Mouse (Mus musculus): ENCODE measurements around the gene Arap1. TPM values are rescaled to one million over a fixed set of nuclear protein-coding genes. Genes with fewer than 3 reads are reported as not detected.

The Arap1 gene
- polyA plus RNA-seq, 1 experiment from 2014 or later: 6.2 TPM

DNA sequence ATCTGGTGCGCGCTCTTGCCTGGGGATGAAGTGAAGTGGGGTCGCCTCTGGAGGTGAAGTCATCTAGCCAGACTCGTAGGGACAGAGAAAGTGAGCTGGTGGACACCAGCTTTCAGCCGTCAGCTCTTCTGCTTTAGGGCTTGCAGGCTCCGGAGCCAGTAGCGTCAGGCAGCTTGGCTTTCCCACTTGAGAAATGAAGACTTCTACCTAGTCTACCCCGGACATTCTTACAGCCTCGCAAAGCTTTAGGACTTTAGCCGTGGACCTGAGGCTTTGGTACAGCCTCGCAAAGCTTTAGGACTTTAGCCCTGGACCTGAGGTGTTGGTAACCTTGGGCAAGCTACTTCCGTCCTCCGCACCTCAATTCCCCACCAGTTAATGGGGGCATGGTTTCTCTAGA, 445 bp downstream of the Arap1 start:
- H3K27me3 ChIP-seq: peaks cover 12% of the 10 kb centered on the region
- H3K4me3 ChIP-seq (replicated peaks): peak overlapping the region; percentile 53
- ATAC-seq: peak; percentile 21; the same call in 1 of the 2 replicates
- H3K4me1 ChIP-seq (replicated peaks): peaks cover 13% of the 10 kb centered on the region
- H3K4me2 ChIP-seq (replicated peaks): peak overlapping the region; percentile 92
- H3K36me3 ChIP-seq: no peaks in the 10 kb centered on the region
- 7% methylated on average over 13 of the region's 13 CpGs for WGBS
- no peak overlapping the region for H3K27ac ChIP-seq
- H3K9ac ChIP-seq (replicated peaks): peak overlapping the region; percentile 64
- H3K9me3 ChIP-seq: no peaks in the 10 kb centered on the region

DNA sequence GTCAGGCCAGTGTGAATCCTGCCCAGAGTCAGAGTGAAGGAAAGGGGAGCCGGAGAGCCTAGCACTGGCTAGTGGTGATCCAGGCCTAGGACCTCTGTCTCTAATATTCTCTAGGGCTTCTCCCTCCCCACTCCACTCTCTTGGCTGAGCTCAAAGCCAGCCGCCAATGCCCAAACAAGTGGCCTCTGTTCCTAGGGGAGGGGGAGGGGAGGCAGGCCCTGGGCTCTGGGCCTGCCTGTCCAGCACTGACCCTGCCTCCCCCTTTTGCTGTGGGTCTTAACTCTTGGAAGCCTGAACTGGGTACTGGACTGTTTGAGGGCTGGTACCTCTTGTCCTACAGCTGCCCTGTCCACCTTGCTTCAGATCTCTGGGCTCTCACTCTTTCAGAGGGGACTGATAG, 2.0 kb downstream of the Arap1 start:
- no peaks in the 10 kb centered on the region for H3K36me3 ChIP-seq
- H3K9me3 ChIP-seq: no peaks in the 10 kb centered on the region
- H3K4me3 ChIP-seq (replicated peaks): no peak overlapping the region
- WGBS: 32% methylated on average over 2 of the region's 2 CpGs
- peaks cover 12% of the 10 kb centered on the region for H3K27me3 ChIP-seq
- H3K4me2 ChIP-seq (replicated peaks): no peak overlapping the region
- H3K27ac ChIP-seq: no peak overlapping the region
- ATAC-seq: no peak
- peaks cover 13% of the 10 kb centered on the region for H3K4me1 ChIP-seq (replicated peaks)
- H3K9ac ChIP-seq (replicated peaks): no peak overlapping the region

DNA sequence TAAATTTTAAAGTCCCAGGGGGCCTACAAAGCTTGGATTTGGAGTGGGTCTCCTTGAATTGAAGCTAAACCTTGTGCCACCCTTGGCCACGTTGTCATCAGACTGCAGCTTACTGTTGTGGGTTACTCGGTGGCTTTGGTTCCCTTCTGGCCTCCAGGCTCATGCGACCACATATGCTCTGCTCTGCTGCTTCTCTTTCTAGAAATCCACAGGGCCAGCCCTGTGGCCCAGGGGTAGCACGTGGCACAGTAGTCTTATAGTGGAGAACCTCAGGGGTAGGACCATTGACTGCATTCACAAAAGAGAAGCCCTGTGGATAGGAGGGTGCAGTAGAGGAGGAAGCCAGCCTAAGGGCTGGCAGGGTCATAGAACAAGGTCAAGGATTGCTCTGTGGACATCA, 4.5 kb downstream of the Arap1 start:
- H3K27ac ChIP-seq: no peak overlapping the region
- H3K9ac ChIP-seq (replicated peaks): no peak overlapping the region
- ATAC-seq: no peak
- peaks cover 12% of the 10 kb centered on the region for H3K27me3 ChIP-seq
- no peaks in the 10 kb centered on the region for H3K36me3 ChIP-seq
- WGBS: 89% methylated on average over 4 of the region's 4 CpGs
- H3K4me3 ChIP-seq (replicated peaks): no peak overlapping the region
- no peak overlapping the region for H3K4me2 ChIP-seq (replicated peaks)
- no peaks in the 10 kb centered on the region for H3K9me3 ChIP-seq
- peaks cover 17% of the 10 kb centered on the region for H3K4me1 ChIP-seq (replicated peaks)

DNA sequence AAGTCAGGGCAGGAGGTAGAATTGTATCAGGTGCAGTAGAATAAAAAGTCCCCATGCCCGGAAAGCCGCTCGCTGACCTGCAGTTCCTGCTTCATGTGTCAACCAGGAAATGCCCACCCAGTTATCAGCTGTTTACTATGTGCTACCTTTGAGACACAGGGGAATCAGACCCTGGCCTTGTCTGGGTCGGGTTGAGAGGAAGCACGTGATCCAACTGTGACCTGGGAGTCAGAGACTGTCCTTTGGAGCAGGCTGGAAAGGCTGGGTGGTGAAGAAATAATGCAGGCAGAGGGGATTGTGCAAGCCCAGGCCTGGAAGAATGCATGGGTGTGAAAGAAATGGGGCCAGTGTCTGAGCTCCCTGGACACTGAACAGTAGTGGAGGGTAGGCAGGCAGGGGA, 6.6 kb downstream of the Arap1 start:
- Histone ChIP-seq H3K9me3 (no peaks in the 10 kb centered on the region), H3K27ac (no peak overlapping the region), H3K36me3 (no peaks in the 10 kb centered on the region), H3K9ac (replicated peaks) (no peak overlapping the region), H3K4me3 (replicated peaks) (no peak overlapping the region), H3K4me2 (replicated peaks) (no peak overlapping the region), H3K4me1 (replicated peaks) (peaks cover 5% of the 10 kb centered on the region; the same call in 1 of the 2 replicates), H3K27me3 (peaks cover 4% of the 10 kb centered on the region)
- no peak for ATAC-seq
- 88% methylated on average over 5 of the region's 5 CpGs for WGBS

- no peak overlapping the region for H3K9ac ChIP-seq (replicated peaks)
- no peaks in the 10 kb centered on the region for H3K9me3 ChIP-seq
- whole genome bisulfite sequencing: 86% methylated on average over 6 of the region's 6 CpGs
- no peaks in the 10 kb centered on the region for H3K36me3 ChIP-seq
- H3K27ac ChIP-seq: no peak overlapping the region
- H3K4me2 ChIP-seq (replicated peaks): no peak overlapping the region
- H3K4me3 ChIP-seq (replicated peaks): no peak overlapping the region
- no peaks in the 10 kb centered on the region; the same call in 1 of the 2 replicates for H3K27me3 ChIP-seq
- no peak for ATAC-seq
- H3K4me1 ChIP-seq (replicated peaks): peaks cover 5% of the 10 kb centered on the region; the same call in 1 of the 2 replicates
Measured at GRCm38 (mm10) chr7:101355551-101356100, 7.8 kb downstream of the Arap1 start.

DNA sequence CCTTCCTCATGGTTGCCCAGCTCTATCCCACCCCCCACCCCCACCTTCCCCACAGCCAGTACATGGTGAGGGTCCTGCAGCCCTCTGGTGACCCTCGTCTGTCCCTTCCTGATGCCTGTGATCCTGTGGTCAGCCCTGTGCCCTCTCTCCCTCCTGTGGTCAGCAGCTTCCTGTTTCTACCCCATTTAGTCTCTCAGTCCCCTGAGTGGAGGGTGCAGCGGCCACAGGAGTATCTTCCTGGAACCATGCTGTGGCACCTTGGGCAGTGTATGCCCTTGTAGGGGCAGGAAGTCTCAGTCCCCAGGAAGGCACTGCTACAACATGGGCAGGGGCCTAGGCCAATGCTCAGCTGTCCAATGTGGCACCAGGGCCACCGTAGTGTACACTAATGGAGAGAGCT, 9.0 kb downstream of the Arap1 start:
- Histone ChIP-seq H3K4me3 (replicated peaks) (no peak overlapping the region), H3K9ac (replicated peaks) (no peak overlapping the region), H3K4me2 (replicated peaks) (no peak overlapping the region), H3K4me1 (replicated peaks) (peaks cover 5% of the 10 kb centered on the region; the same call in 1 of the 2 replicates), H3K36me3 (no peaks in the 10 kb centered on the region), H3K27me3 (no peaks in the 10 kb centered on the region; the same call in 1 of the 2 replicates), H3K9me3 (no peaks in the 10 kb centered on the region), H3K27ac (no peak overlapping the region)
- no peak for ATAC-seq
- 89% methylated on average over 3 of the region's 3 CpGs for WGBS

GRCm38 (mm10) chr7:101360406-101360805, 12.5 kb downstream of the Arap1 start:
- Histone ChIP-seq H3K27ac (no peak overlapping the region), H3K9ac (replicated peaks) (no peak overlapping the region), H3K9me3 (no peaks in the 10 kb centered on the region), H3K4me2 (replicated peaks) (no peak overlapping the region), H3K27me3 (no peaks in the 10 kb centered on the region), H3K4me3 (replicated peaks) (no peak overlapping the region), H3K4me1 (replicated peaks) (peaks cover 5% of the 10 kb centered on the region; the same call in 1 of the 2 replicates), H3K36me3 (no peaks in the 10 kb centered on the region)
- no peak for ATAC-seq
- WGBS: 75% methylated on average over 3 of the region's 3 CpGs

GRCm38 (mm10) chr7:101361021-101361420, 13.2 kb downstream of the Arap1 start:
- Histone ChIP-seq H3K9ac (replicated peaks) (no peak overlapping the region), H3K4me2 (replicated peaks) (no peak overlapping the region), H3K36me3 (no peaks in the 10 kb centered on the region), H3K4me3 (replicated peaks) (no peak overlapping the region), H3K27ac (no peak overlapping the region), H3K27me3 (no peaks in the 10 kb centered on the region), H3K4me1 (replicated peaks) (peaks cover 5% of the 10 kb centered on the region; the same call in 1 of the 2 replicates), H3K9me3 (no peaks in the 10 kb centered on the region)
- 81% methylated on average over 4 of the region's 4 CpGs for WGBS
- ATAC-seq: no peak

DNA sequence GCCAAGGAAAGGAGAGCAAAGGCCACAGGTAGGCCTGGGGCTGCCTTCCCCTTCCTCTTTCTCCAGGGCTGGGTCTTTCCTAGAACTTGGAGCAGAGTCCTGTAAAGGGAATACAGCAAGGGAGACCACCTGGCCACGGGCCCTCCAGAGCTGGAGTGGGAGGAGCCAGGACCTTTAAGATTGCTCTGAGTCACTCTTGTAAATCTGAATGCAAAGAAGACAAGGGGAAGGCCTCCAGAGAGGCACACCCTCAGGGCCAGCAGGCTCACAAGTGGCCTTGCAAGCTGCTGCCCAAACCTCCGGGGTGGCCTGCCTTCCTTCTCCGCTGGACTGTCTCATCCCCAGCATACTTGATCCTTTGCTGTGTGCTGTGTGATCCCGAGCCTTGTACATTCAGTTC, 13.9 kb downstream of the Arap1 start:
- Histone ChIP-seq H3K36me3 (no peaks in the 10 kb centered on the region), H3K9me3 (no peaks in the 10 kb centered on the region), H3K4me2 (replicated peaks) (no peak overlapping the region), H3K4me1 (replicated peaks) (peaks cover 3% of the 10 kb centered on the region; the same call in 1 of the 2 replicates), H3K27ac (no peak overlapping the region), H3K9ac (replicated peaks) (no peak overlapping the region), H3K4me3 (replicated peaks) (no peak overlapping the region), H3K27me3 (no peaks in the 10 kb centered on the region)
- 76% methylated on average over 4 of the region's 4 CpGs for WGBS
- ATAC-seq: no peak

DNA sequence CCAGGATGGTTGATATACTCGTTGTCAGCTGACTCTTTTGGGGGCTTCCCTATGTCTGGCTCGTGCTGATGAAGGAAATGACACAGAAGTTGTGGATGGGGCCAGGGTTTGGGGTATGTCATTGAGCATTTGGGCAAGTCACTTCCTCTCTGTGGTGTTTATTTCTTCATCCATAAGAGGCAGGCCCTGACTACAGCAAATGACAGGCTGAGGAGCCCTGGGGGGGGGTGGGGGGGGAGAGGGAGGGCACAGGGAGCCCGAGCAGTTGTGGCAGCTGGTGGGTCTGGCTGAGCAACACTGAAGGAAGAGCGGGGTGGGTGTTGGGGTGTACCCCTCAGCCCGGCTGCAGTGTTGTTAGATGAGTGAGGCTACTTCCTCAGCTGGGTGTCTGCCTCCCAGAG, 14.9 kb downstream of the Arap1 start:
- H3K9ac ChIP-seq (replicated peaks): no peak overlapping the region

GRCm38 (mm10) chr7:101363914-101364313, 16.0 kb downstream of the Arap1 start:
- 84% methylated on average over 5 of the region's 5 CpGs for WGBS
- Histone ChIP-seq H3K27me3 (no peaks in the 10 kb centered on the region), H3K9ac (replicated peaks) (no peak overlapping the region), H3K4me3 (replicated peaks) (no peak overlapping the region), H3K4me2 (replicated peaks) (no peak overlapping the region), H3K4me1 (replicated peaks) (no peaks in the 10 kb centered on the region), H3K9me3 (no peaks in the 10 kb centered on the region), H3K27ac (no peak overlapping the region), H3K36me3 (no peaks in the 10 kb centered on the region)
- no peak for ATAC-seq

More for the DNA sequence above, 14.9 kb downstream of the Arap1 start:
- H3K4me1 ChIP-seq (replicated peaks): no peaks in the 10 kb centered on the region
- no peak overlapping the region for H3K27ac ChIP-seq
- H3K4me3 ChIP-seq (replicated peaks): no peak overlapping the region
- no peak overlapping the region for H3K4me2 ChIP-seq (replicated peaks)
- no peaks in the 10 kb centered on the region for H3K27me3 ChIP-seq
- no peaks in the 10 kb centered on the region for H3K9me3 ChIP-seq
- WGBS: 71% methylated on average over 5 of the region's 5 CpGs
- no peak for ATAC-seq
- no peaks in the 10 kb centered on the region for H3K36me3 ChIP-seq

DNA sequence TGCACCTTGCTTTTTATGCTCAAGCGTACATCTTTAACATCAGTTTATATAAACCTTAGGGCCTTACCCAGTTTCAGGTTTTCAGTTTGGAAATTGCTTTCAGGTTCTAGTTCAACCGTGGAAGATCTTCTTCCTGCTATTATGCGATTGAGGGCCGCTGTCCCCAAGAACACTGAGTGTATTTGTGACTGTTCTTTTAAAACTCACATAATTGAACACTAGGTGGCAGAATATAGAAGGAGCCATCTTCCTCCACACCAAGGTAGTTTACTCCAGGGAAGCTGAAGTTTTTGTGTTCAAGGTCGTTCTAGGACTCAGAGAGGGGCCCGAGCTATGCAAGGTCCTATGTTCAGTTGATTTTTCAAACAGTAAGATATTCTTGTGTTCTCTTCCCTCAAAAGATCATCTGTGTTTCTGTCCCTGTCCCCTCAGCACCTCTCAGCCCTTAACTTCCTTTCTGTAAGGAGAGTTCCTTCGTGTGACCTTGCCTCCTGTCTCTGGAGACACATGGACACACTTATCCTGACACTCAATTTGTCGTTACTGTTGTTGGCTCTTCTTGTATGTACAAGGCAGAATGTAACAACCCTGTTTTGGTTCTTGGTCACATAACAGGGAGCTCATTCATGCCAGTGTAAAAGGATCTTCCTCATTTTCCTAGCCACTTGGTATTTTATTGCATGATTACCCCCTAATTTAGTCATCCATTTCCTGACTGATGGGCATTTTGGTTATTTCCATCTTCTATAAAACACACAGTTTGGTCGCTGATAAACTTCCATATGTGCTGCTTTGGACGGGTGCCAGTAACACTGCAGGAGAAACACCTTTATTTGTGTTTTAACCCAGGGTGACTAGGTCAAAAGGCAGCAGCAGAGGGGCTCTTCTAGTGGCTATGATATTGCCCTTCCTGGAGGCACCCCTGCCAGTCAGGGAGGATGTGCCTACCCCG, 20.3 kb downstream of the Arap1 start:
- H3K4me1 ChIP-seq (replicated peaks): no peaks in the 10 kb centered on the region
- 71% methylated on average over 11 of the region's 11 CpGs for WGBS
- no peaks in the 10 kb centered on the region for H3K27me3 ChIP-seq
- H3K9me3 ChIP-seq: no peaks in the 10 kb centered on the region
- H3K36me3 ChIP-seq: no peaks in the 10 kb centered on the region
- H3K4me3 ChIP-seq (replicated peaks): no peak overlapping the region
- no peak overlapping the region for H3K27ac ChIP-seq
- no peak for ATAC-seq
- H3K4me2 ChIP-seq (replicated peaks): no peak overlapping the region
- no peak overlapping the region for H3K9ac ChIP-seq (replicated peaks)
